Mouse (Mus musculus) hindbrain, postnatal 0 days (tissue): ENCODE measurements around the gene Hoxa10. TPM values are rescaled to one million over a fixed set of nuclear protein-coding genes. Genes with fewer than 3 reads are reported as not detected.
A peak's percentile ranks its signal among the peaks of the same experiment; 100 is the strongest.

Experiments
- ATAC-seq: fragments of 200-750 bp; cut with Nextera tagmentation; 2 replicates; pipeline ENCODE4 v1.8.0; 2017; ENCODE audit warnings: mild to moderate bottlenecking, moderate TSS enrichment, moderate library complexity
- DNase-seq: peaks from one replicate; pipeline ENCODE4 v3.0.0-alpha.2; 2015; ENCODE audit warnings: low spot score
- H3K27ac ChIP-seq: fragments of 300-500 bp; sonication (generic); 2 replicates; pipeline ENCODE4 v1.5.1; 2014; ENCODE audit warnings: mild to moderate bottlenecking
- H3K27me3 ChIP-seq: fragments of 300-500 bp; sonication (generic); 2 replicates; pipeline ENCODE4 v1.6.1; 2014; ENCODE audit warnings: low read length, mixed read lengths; ENCODE audit not compliant: insufficient read depth
- H3K36me3 ChIP-seq: fragments of 300-500 bp; sonication (generic); 2 replicates; pipeline ENCODE4 v1.6.1; 2014; ENCODE audit warnings: low read length, mixed read lengths; ENCODE audit not compliant: insufficient read depth
- H3K4me1 ChIP-seq: fragments of 300-500 bp; sonication (generic); 2 replicates; pipeline ENCODE4 v1.6.1; 2014; ENCODE audit warnings: antibody characterized with exemption, low read length, mixed read lengths; ENCODE audit not compliant: insufficient read depth
- H3K4me2 ChIP-seq: fragments of 300-500 bp; sonication (generic); 2 replicates; pipeline ENCODE4 v1.6.1; 2014; ENCODE audit warnings: low read depth, mild to moderate bottlenecking, low read length, moderate library complexity, mixed read lengths
- H3K4me3 ChIP-seq: fragments of 300-500 bp; sonication (generic); 2 replicates; pipeline ENCODE4 v1.5.1; 2014; ENCODE audit warnings: low read length
- H3K9ac ChIP-seq: fragments of 300-500 bp; sonication (generic); replicated peaks from 2 replicates; pipeline ENCODE4 v1.6.1; 2014; ENCODE audit warnings: mild to moderate bottlenecking, low read length, moderate library complexity, mixed read lengths
- H3K9me3 ChIP-seq: fragments of 300-500 bp; sonication (generic); 2 replicates; pipeline ENCODE4 v1.6.1; 2016; ENCODE audit warnings: low read length, mixed read lengths
- CTCF ChIP-seq: IDR thresholded peaks from 2 replicates; pipeline ENCODE4 v1.5.1; 2016; ENCODE audit warnings: antibody characterized with exemption, control low read depth, low read depth
- WGBS: fragments of 180-500 bp; shearing (Covaris S2); extraction: QIAGEN DNeasy Blood & Tissue Kit; methylation state at CpG from one replicate; pipeline ENCODE4 v1.1.7; 2014; 5-methylcytosine and 5-hydroxymethylcytosine counted together
- polyA plus RNA-seq: library from polyadenylated mRNA; unstranded; fragments of >200 nt; fragmentation: Nextera tagmentation; extraction: Ambion mirVana; gene quantifications from 2 replicates; pipeline ENCODE4 v1.2.1, GENCODE M21; 2015
- total RNA-seq: library from RNA; depleted of rRNA; stranded (reverse); fragments of >200 nt; gene quantifications from 2 replicates; pipeline ENCODE4 v1.2.3, GENCODE M21; 2014

Gene Hoxa10
- total and polyA plus RNA-seq, 2 experiments from 2014 or later: not detected

DNA sequence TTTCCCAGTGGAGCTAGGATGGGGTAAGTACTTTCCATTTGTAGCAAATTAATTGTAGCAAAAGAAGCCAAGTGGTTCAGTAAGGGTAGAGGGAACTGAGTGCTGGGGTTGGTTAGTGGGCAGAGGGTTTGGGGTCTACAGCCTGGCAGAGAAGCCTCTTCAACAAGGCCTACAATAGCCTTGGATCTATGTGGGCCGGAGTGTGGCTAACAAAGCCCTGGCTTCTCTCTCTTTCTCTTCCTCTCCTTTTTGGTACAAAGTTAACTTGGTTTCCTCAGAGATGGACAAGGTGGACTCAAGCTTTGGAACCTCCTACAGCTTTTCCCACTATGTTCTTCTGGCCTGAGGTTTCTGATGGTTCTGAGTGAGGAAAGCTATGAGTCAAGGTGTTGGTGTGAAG, 39.4 kb downstream of the Hoxa10 start:
- DNase-seq: no peak
- H3K4me3 ChIP-seq: no peak overlapping the region
- ATAC-seq: no peak
- no peaks in the 10 kb centered on the region for H3K9me3 ChIP-seq
- no peak overlapping the region for H3K4me2 ChIP-seq
- no peak overlapping the region for H3K9ac ChIP-seq
- no peaks in the 10 kb centered on the region for H3K36me3 ChIP-seq
- peaks cover 89% of the 10 kb centered on the region for H3K27me3 ChIP-seq
- H3K4me1 ChIP-seq: no peaks in the 10 kb centered on the region
- no peak for TF ChIP-seq CTCF
- 26% methylated on average over 1 of the region's 1 CpGs for WGBS
- H3K27ac ChIP-seq: no peak overlapping the region

GRCm38 (mm10) chr6:52200751-52201250, 39.9 kb downstream of the Hoxa10 start:
- no peaks in the 10 kb centered on the region for H3K9me3 ChIP-seq
- no peak for TF ChIP-seq CTCF
- DNase-seq: no peak
- peaks cover 90% of the 10 kb centered on the region for H3K27me3 ChIP-seq
- H3K4me2 ChIP-seq: 0 out of 2 replicates have a peak overlapping the region, but pooled peaks have one; percentile 8
- no peaks in the 10 kb centered on the region for H3K36me3 ChIP-seq
- no peak for ATAC-seq
- H3K27ac ChIP-seq: no peak overlapping the region
- no peaks in the 10 kb centered on the region for H3K4me1 ChIP-seq
- H3K4me3 ChIP-seq: no peak overlapping the region
- no peak overlapping the region for H3K9ac ChIP-seq
- WGBS: 15% methylated on average over 10 of the region's 10 CpGs

DNA sequence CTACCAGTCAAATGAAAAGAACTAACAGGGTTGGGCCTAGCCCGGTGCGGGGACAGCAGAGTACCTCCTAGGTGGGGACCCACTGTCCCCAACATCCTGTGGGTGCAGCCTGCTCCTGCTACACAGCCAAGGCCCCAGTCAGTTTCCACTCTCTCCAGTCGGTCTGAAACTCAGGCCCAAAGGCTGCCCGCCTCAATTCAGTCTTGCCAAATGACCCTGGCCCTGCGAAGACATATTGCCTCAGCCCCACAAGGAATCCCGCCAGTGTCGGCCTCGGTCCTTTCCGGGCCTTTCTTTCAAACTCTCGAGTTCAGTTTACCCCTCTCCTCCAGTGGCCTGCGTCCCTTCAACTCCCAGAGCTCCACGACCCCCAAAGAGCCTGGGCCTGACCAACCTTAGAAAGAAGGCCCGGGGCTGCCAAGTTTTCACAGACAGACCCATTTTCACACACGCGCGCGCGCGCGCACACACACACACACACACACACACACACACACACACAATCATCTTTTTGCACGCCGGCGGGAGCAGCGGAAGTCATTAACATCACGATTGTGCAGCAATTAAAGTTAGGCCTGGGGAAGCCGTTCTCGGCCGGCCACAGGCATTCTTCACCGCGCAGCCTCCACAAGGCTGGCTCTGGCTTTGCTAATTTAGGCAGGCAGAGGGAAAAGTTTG, 40.4 kb downstream of the Hoxa10 start:
- H3K27ac ChIP-seq: no peak overlapping the region
- H3K4me1 ChIP-seq: no peaks in the 10 kb centered on the region
- no peak for DNase-seq
- H3K4me2 ChIP-seq: peak overlapping the region; percentile 8; the same call in 1 of the 2 replicates
- H3K9ac ChIP-seq: no peak overlapping the region
- 8% methylated on average over 30 of the region's 30 CpGs for WGBS
- no peak overlapping the region for H3K4me3 ChIP-seq
- H3K9me3 ChIP-seq: no peaks in the 10 kb centered on the region
- H3K27me3 ChIP-seq: peaks cover 91% of the 10 kb centered on the region
- TF ChIP-seq CTCF: no peak
- H3K36me3 ChIP-seq: no peaks in the 10 kb centered on the region
- ATAC-seq: no peak

GRCm38 (mm10) chr6:52197271-52197670, 43.4 kb downstream of the Hoxa10 start:
- Histone ChIP-seq H3K4me1 (no peaks in the 10 kb centered on the region), H3K27ac (no peak overlapping the region), H3K36me3 (no peaks in the 10 kb centered on the region), H3K4me3 (no peak overlapping the region), H3K9ac (no peak overlapping the region), H3K27me3 (peaks cover 90% of the 10 kb centered on the region), H3K9me3 (no peaks in the 10 kb centered on the region), H3K4me2 (no peak overlapping the region)
- DNase-seq (peak; percentile 80), ATAC-seq (peak; percentile 63; the same call in 1 of the 2 replicates)
- WGBS: 1% methylated on average over 10 of the region's 10 CpGs
- TF ChIP-seq CTCF: peak; percentile 70

- H3K36me3 ChIP-seq: no peaks in the 10 kb centered on the region
- H3K9ac ChIP-seq: no peak overlapping the region
- ATAC-seq (no peak), DNase-seq (no peak)
- H3K27ac ChIP-seq: no peak overlapping the region
- no peak overlapping the region for H3K4me3 ChIP-seq
- WGBS: 5% methylated on average over 9 of the region's 9 CpGs
- no peaks in the 10 kb centered on the region for H3K4me1 ChIP-seq
- no peak for TF ChIP-seq CTCF
- peaks cover 90% of the 10 kb centered on the region for H3K27me3 ChIP-seq
- no peak overlapping the region for H3K4me2 ChIP-seq
- H3K9me3 ChIP-seq: no peaks in the 10 kb centered on the region
Observed at GRCm38 (mm10) chr6:52196811-52197210, 43.8 kb downstream of the Hoxa10 start.

GRCm38 (mm10) chr6:52194690-52195089, 46.0 kb downstream of the Hoxa10 start:
- ATAC-seq (no peak), DNase-seq (no peak)
- Histone ChIP-seq H3K9me3 (no peaks in the 10 kb centered on the region), H3K27ac (no peak overlapping the region), H3K36me3 (no peaks in the 10 kb centered on the region), H3K9ac (no peak overlapping the region), H3K4me1 (no peaks in the 10 kb centered on the region), H3K27me3 (peaks cover 86% of the 10 kb centered on the region), H3K4me3 (no peak overlapping the region), H3K4me2 (peak overlapping the region; percentile 13; the same call in 1 of the 2 replicates)
- no peak for TF ChIP-seq CTCF
- WGBS: 8% methylated on average over 10 of the region's 10 CpGs

DNA sequence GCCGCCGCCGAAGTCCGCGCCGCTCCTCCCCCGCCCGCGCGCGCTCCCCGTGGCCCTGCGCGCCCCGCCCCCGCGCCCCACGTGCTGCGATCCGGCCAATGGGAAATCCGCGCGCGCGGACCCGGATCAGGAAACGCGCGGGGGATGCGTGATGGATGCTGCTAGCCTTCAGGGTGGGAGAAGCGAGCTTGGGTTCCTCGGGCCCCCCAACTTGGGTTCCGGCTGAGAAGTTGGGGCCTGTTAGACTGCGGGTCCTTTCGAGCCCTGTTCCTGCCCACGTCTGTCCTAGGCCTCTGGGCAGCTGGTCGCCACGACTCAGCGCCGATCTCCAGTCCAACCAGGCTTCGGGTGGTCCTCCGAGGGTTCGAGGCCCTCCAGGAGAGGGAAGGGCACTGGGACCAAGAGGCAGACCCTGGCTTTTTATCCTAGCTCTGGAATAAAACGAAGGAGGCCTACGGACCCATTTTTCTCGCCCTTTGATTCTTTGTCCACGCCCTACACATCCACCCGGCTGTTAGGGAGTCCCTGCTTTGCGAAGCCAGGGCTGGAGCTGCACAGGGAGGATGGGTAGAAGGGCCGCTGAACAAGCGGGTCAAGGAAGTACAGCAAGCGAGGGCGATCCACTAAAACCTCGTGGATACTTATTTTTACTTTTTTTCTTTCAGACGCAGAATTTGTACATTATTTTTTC, 48.6 kb downstream of the Hoxa10 start:
- H3K27me3 ChIP-seq: peaks cover 83% of the 10 kb centered on the region
- no peaks in the 10 kb centered on the region for H3K9me3 ChIP-seq
- peak overlapping the region; percentile 50 for H3K4me2 ChIP-seq
- TF ChIP-seq CTCF: no peak
- H3K4me3 ChIP-seq: peak overlapping the region; percentile 41
- H3K27ac ChIP-seq: peak overlapping the region; percentile 3; the same call in 1 of the 2 replicates
- WGBS: under 1% methylated on average over 42 of the region's 55 CpGs
- peak; percentile 81 for ATAC-seq
- peak; percentile 91 for DNase-seq
- no peaks in the 10 kb centered on the region for H3K4me1 ChIP-seq
- no peaks in the 10 kb centered on the region for H3K36me3 ChIP-seq
- no peak overlapping the region for H3K9ac ChIP-seq
